Mouse (Mus musculus) embryonic facial prominence, embryonic 10.5 days (tissue): ENCODE data around the gene Nrip1. TPM values are rescaled to one million over a fixed set of nuclear protein-coding genes. Genes with fewer than 3 reads are reported as not detected.

ENCODE experiments used
- DNase-seq: peaks from one replicate; pipeline ENCODE4 v3.0.0-alpha.2; 2017; ENCODE audit warnings: low spot score
- H3K27ac ChIP-seq: fragments of 300-500 bp; sonication (generic); replicated peaks from 2 replicates; pipeline ENCODE4 v1.5.1; 2016; ENCODE audit warnings: mild to moderate bottlenecking
- H3K27me3 ChIP-seq: fragments of 300-500 bp; sonication (generic); replicated peaks from 2 replicates; pipeline ENCODE4 v1.6.1; 2016; ENCODE audit warnings: low read depth, mild to moderate bottlenecking; ENCODE audit not compliant: poor library complexity, severe bottlenecking
- H3K36me3 ChIP-seq: fragments of 300-500 bp; sonication (generic); replicated peaks from 2 replicates; pipeline ENCODE4 v1.6.1; 2016; ENCODE audit warnings: mild to moderate bottlenecking, moderate library complexity
- H3K4me1 ChIP-seq: fragments of 300-500 bp; sonication (generic); 2 replicates; pipeline ENCODE4 v1.6.1; 2016
- H3K4me3 ChIP-seq: fragments of 300-500 bp; sonication (generic); 2 replicates; pipeline ENCODE4 v1.5.1; 2016; ENCODE audit warnings: mild to moderate bottlenecking, moderate library complexity
- H3K9me3 ChIP-seq: fragments of 300-500 bp; sonication (generic); 2 replicates; pipeline ENCODE4 v1.6.1; 2016; ENCODE audit warnings: mild to moderate bottlenecking
- WGBS: fragments of 180-500 bp; shearing (Covaris S2); methylation state at CpG from one replicate; pipeline ENCODE4 v1.1.7; 2016; 5-methylcytosine and 5-hydroxymethylcytosine counted together
- polyA plus RNA-seq: library from polyadenylated mRNA; unstranded; fragments of >200 nt; fragmentation: Nextera tagmentation; extraction: Ambion mirVana; gene quantifications from 2 replicates; pipeline ENCODE4 v1.2.1, GENCODE M21; 2016

The Nrip1 gene
- polyA plus RNA-seq, 1 experiment from 2014 or later = 58.3 TPM

DNA sequence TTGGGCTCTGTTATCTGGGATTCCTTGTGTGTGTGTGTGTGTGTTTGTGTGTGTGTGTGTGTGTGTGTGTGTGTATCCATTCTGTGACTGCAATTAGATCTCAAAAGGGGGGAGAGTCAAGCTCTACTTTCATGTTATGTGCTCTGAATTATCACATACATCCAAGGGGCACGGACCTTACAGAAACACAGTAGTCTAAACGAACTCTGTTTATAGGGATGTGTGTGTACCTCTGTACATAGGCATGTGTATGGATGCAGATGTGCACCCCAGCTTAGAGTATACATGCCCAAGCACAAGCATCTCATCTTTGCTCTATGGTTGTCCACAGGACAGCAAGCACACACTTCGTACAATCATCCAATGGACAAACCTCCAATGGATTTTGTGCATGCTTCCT is 98.0 kb downstream of the Nrip1 start:
- no peaks in the 10 kb centered on the region for H3K27me3 ChIP-seq
- no peak for DNase-seq
- WGBS = 86% methylated on average over 3 of the region's 3 CpGs

DNA sequence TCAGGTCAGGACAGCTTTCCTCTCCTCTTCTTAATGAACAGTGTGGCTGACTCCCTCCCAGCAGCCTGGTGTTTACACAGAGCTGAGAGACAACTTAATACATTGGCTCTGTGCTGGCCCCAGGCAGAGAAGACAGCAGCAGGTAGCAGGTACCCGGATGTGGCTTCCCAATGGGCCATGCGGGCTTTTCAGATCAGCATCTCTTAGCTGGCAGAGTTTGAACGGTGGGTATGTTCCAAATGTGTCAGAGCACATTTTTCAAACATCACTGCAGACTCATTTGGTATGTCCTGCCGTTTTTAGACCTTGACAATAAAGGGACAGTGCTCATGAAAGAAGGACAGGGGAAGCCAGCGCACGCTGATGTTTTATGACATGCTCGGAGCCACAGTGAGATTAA is 98.5 kb downstream of the Nrip1 start:
- no peaks in the 10 kb centered on the region for H3K9me3 ChIP-seq
- H3K27me3 ChIP-seq = no peaks in the 10 kb centered on the region
- H3K36me3 ChIP-seq = no peaks in the 10 kb centered on the region
- no peaks in the 10 kb centered on the region for H3K4me1 ChIP-seq
- H3K27ac ChIP-seq = no peak overlapping the region
- no peak for DNase-seq
- no peak overlapping the region for H3K4me3 ChIP-seq
- WGBS = 87% methylated on average over 7 of the region's 7 CpGs

More for the DNA sequence above, 98.0 kb downstream of the Nrip1 start:
- Histone ChIP-seq H3K4me3 (no peak overlapping the region), H3K4me1 (no peaks in the 10 kb centered on the region), H3K9me3 (no peaks in the 10 kb centered on the region), H3K36me3 (no peaks in the 10 kb centered on the region), H3K27ac (no peak overlapping the region)

DNA sequence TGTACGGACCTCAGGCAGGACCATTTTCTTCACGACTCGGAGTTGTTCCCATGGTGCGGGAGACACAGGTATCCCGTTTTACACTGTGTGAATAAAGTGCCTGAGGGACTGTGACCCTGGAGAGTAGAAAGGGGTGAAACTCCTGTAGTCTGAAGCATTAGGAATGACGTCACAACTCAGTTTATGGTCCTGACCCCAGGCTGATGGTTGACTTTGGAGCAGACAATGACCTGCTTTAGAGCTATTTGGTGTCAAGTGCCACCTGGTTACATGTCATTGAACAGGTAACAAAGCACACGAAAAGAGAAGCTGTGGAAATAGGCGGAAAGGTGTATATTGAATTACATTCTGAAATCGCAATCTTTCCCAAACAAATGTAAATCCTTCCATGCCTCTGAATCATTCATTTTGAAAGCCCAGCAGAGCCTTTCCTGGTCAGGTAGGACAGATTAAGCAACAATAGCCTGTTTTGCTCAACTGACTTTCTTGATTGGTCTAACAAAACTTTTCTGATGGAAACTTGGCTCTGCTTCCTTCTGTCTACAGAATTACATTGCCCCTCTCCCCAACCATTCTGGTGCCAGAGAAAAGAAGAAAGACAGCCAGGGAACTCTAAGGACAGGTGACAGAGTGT is 106.9 kb downstream of the Nrip1 start:
- Histone ChIP-seq H3K4me1 (no peaks in the 10 kb centered on the region), H3K9me3 (no peaks in the 10 kb centered on the region), H3K36me3 (no peaks in the 10 kb centered on the region), H3K27ac (no peak overlapping the region), H3K4me3 (no peak overlapping the region), H3K27me3 (no peaks in the 10 kb centered on the region)
- no peak for DNase-seq
- 74% methylated on average over 9 of the region's 9 CpGs for WGBS

DNA sequence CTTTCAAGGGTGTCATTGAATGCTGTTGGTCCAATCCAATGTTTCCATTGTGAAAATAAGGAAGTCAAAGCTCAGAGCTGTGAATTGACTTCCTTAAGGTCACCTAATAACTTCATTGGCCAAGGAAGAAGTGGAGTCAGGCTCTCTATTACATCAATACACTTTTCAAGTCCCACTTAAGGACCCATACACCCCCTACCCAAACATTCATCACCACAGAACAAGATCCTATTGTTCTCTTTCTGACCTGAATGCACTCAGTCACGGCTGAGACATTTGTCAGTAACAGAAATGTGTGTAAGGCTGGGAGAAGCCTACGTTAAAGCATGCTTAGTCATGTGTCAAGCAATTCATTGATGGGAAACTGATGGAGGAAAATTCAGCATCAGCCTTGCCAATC is 107.8 kb downstream of the Nrip1 start:
- no peaks in the 10 kb centered on the region for H3K4me1 ChIP-seq
- DNase-seq = no peak

DNA sequence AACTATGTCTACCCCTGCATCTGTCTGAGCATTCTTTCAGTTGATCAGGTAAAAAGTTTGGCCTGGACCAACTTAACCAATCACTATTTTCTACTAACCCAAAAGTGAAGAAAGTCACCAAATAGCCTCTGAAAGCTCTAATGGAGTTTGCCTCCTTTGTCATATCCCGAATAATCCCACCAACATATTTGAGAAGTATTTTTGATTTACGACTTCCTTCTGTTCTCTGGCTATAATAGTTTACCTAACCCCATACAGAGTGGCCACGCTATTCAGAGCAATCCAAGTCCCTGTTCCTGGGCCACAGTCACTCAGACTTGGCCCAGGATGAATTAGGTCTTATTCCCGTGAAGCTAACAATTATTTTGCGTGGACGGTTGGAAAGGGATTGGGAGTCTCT is 108.3 kb downstream of the Nrip1 start:
- H3K4me3 ChIP-seq = no peak overlapping the region
- WGBS = 84% methylated on average over 6 of the region's 6 CpGs
- H3K27ac ChIP-seq = no peak overlapping the region
- DNase-seq = no peak
- H3K27me3 ChIP-seq = no peaks in the 10 kb centered on the region
- no peaks in the 10 kb centered on the region for H3K36me3 ChIP-seq
- H3K4me1 ChIP-seq = no peaks in the 10 kb centered on the region
- H3K9me3 ChIP-seq = no peaks in the 10 kb centered on the region

More for the DNA sequence above, 107.8 kb downstream of the Nrip1 start:
- Histone ChIP-seq H3K27ac (no peak overlapping the region), H3K9me3 (no peaks in the 10 kb centered on the region), H3K4me3 (no peak overlapping the region), H3K27me3 (no peaks in the 10 kb centered on the region), H3K36me3 (no peaks in the 10 kb centered on the region)
- WGBS = 23% methylated on average over 2 of the region's 2 CpGs

DNA sequence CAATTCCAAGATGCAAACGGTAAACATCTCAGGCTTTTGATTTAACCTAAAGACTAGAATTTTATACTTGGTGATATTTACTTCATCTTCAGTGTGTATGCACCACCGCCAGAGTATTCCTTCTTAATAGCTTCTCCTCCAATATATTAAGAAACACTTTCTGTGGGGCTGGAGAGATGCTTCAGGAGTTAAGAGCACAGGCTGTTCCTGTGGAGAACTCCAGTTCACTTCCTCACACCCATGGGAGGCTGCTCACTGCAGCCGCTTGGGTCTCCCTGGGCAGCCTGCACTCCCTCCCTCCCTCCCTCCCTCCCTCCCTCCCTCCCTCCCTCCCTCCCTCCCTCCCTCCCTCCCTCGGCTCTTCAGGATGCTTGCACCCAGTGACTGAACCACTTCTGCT is 110.2 kb downstream of the Nrip1 start:
- H3K27me3 ChIP-seq = no peaks in the 10 kb centered on the region
- no peak overlapping the region for H3K4me3 ChIP-seq
- no peaks in the 10 kb centered on the region for H3K4me1 ChIP-seq
- H3K27ac ChIP-seq = no peak overlapping the region
- H3K9me3 ChIP-seq = no peaks in the 10 kb centered on the region
- WGBS = 79% methylated on average over 3 of the region's 4 CpGs
- no peaks in the 10 kb centered on the region for H3K36me3 ChIP-seq
- DNase-seq = no peak

DNA sequence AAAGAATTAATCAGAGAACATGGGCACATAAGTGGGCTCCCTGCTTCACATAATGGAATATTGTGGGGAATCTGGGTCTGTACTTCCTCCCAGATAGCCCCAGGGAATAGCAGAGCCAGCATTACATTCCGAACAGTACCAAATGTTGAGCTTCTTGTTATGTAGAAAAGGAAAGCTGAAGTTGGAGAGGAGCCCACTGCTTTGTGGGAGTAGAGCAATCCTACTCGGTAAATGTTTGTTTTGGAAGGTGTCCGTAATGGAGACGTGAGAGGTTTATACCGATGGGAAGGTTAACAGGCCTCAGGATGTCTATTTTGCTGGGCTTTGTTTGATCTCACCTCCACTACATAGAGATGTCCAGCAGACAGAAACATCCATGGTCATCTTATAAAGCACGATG is 113.3 kb downstream of the Nrip1 start:
- no peak for DNase-seq
- Histone ChIP-seq H3K27me3 (no peaks in the 10 kb centered on the region), H3K27ac (no peak overlapping the region), H3K9me3 (no peaks in the 10 kb centered on the region), H3K36me3 (no peaks in the 10 kb centered on the region), H3K4me1 (no peaks in the 10 kb centered on the region), H3K4me3 (no peak overlapping the region)
- WGBS = 72% methylated on average over 6 of the region's 6 CpGs

DNA sequence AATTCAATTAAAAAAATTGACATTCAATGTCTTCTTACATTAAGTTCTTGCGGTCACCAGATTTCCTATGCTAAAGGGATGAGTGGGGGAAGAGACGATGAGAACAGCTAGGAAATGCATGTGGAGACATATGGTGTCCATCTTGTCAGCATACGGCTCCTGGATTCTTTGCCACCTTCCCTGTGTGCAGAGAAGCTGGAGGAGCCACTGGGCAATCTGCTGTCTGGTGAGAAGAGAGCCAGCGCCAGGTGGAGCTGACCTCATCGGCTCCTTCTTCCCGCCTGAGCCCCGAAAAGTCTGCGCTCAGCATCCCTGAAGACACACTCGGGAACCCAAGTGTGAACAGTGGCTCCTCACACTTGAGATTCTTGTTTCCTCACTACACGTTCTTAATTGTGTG is 121.8 kb downstream of the Nrip1 start:
- 85% methylated on average over 10 of the region's 10 CpGs for WGBS
- DNase-seq = no peak

DNA sequence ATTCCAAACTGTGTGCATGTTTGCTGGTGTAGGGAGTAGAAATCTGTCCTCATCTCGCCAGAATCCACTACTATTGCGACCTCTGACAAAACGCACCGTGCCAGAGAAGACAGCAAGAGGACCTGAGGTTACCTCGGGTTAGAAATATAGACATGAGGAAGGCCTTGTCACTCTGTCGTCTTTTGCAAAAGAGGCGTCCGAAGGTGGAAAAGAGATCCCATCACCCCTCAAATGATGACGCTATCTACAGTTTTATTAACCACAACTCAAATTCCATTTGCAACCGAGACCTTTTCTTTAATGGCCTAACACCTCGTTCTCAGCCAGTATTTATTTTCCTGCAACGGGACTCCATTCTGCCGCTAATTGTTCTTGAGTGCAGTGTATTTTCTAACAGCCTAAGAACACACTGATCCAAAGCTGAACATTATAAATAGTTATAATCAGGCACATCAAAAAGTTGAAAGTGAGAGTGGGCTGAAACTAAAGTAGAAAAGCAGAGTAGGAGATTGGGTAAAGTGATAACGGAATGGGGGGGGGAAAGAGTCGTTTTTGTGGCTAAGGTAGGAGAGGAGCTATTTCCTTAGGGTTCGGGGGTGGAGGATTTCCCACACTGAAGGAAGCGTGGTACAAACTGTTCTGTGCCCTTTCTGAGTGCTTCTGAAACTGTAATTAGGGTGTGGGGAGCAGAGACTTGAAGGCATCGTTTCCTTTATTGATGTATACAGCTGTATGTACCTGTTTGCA is 124.1 kb downstream of the Nrip1 start:
- WGBS = 85% methylated on average over 18 of the region's 18 CpGs
- H3K27me3 ChIP-seq = no peaks in the 10 kb centered on the region

More for the DNA sequence above, 121.8 kb downstream of the Nrip1 start:
- Histone ChIP-seq H3K4me3 (no peak overlapping the region), H3K36me3 (no peaks in the 10 kb centered on the region), H3K27me3 (no peaks in the 10 kb centered on the region), H3K27ac (no peak overlapping the region), H3K4me1 (no peaks in the 10 kb centered on the region), H3K9me3 (no peaks in the 10 kb centered on the region)

DNA sequence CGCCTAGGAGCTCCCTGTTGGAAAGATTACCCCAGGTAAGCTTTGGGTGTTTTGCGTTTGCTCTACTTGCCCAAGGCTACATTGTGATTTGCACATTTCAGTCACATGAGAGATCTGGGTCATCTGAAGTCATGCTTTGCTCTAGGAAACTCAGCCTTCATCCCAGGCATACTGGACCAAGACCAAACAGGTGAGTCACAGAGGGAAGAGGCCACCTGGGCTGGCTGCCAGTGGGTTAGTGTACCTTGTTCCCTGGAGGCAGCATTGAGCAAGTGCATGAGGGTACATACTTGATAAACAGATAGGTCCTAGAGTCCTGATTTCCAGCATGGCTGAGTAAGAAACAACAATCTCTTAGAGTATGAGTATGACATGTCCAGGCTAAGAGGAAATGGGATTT is 130.8 kb downstream of the Nrip1 start:
- no peaks in the 10 kb centered on the region for H3K9me3 ChIP-seq
- no peaks in the 10 kb centered on the region for H3K4me1 ChIP-seq
- H3K27ac ChIP-seq = no peak overlapping the region
- no peak for DNase-seq
- no peaks in the 10 kb centered on the region for H3K36me3 ChIP-seq
- no peak overlapping the region for H3K4me3 ChIP-seq
- WGBS = 90% methylated on average over 2 of the region's 2 CpGs
- no peaks in the 10 kb centered on the region for H3K27me3 ChIP-seq

More for the DNA sequence above, 124.1 kb downstream of the Nrip1 start:
- Histone ChIP-seq H3K36me3 (no peaks in the 10 kb centered on the region), H3K9me3 (no peaks in the 10 kb centered on the region), H3K4me1 (no peaks in the 10 kb centered on the region), H3K4me3 (no peak overlapping the region), H3K27ac (no peak overlapping the region)
- DNase-seq = no peak

DNA sequence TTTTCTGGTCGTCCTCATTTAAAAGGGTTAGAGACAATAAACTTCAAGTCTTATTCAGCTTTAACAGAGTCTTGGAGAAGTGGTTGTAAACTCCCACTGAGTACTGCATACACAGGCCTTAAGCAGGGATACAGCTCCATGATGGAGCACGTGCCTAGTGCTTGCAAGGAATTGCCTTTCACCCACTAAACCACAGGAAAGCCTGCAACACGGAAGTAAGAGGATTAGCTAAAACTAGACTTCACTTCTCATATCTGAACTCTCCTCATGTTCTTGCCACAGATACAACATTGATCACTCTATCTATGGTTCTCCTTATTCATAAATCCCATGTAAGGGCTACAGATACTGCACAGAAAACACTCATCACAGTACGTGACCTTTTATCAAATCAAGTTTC is 132.4 kb downstream of the Nrip1 start:
- no peaks in the 10 kb centered on the region for H3K27me3 ChIP-seq
- WGBS = 86% methylated on average over 4 of the region's 4 CpGs
- no peak overlapping the region for H3K27ac ChIP-seq

DNA sequence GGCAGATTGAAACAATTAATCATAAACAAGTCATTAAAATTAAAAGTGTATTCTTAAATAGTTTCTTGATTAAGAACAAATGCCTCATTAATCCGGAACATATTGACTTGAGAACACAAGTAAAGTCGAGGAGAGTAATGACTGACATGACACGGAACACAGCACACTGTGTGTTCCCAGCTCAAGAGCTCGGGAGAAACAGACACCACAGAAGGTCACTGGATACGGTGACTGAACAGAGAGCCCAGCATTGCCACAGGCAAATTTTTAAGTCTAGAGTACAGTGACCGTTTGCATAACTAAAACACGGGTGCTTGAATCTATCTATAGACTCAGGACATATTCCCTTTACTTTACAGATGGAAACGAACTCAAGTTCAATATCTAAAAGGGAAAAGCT is 134.3 kb downstream of the Nrip1 start:
- 52% methylated on average over 8 of the region's 8 CpGs for WGBS
- Histone ChIP-seq H3K27ac (no peak overlapping the region), H3K4me3 (no peak overlapping the region), H3K36me3 (no peaks in the 10 kb centered on the region), H3K9me3 (no peaks in the 10 kb centered on the region), H3K4me1 (no peaks in the 10 kb centered on the region), H3K27me3 (no peaks in the 10 kb centered on the region)
- no peak for DNase-seq

More for the DNA sequence above, 132.4 kb downstream of the Nrip1 start:
- Histone ChIP-seq H3K4me3 (no peak overlapping the region), H3K36me3 (no peaks in the 10 kb centered on the region), H3K4me1 (no peaks in the 10 kb centered on the region), H3K9me3 (no peaks in the 10 kb centered on the region)
- DNase-seq = no peak

DNA sequence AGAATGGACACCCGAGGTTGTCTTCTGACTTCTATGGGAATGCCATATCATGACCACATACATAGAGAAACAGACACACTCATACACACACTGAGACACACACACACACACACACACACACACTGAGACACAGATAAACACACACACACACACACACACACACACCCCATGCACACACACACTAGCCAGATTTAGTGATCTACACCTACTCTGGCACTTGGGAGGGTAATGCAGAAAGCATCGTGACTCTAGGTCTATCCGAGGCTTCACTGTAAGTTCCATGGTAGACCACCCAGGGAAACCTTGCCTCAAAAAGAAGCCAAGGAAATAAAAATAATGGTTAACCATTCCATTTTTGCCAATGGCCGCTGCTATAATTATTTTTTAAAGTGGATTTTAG is 134.8 kb downstream of the Nrip1 start:
- no peaks in the 10 kb centered on the region for H3K4me1 ChIP-seq
- H3K27me3 ChIP-seq = no peaks in the 10 kb centered on the region
- H3K36me3 ChIP-seq = no peaks in the 10 kb centered on the region
- WGBS = 90% methylated on average over 4 of the region's 4 CpGs
- DNase-seq = no peak
- H3K9me3 ChIP-seq = no peaks in the 10 kb centered on the region
- H3K27ac ChIP-seq = no peak overlapping the region
- no peak overlapping the region for H3K4me3 ChIP-seq
